Mouse (Mus musculus) lung, postnatal 14 days (tissue): ENCODE measurements around the gene Syk.

Experiments used
- DNase-seq: peaks from one replicate; pipeline ENCODE4 v3.0.0; 2021

Syk gene

DNA sequence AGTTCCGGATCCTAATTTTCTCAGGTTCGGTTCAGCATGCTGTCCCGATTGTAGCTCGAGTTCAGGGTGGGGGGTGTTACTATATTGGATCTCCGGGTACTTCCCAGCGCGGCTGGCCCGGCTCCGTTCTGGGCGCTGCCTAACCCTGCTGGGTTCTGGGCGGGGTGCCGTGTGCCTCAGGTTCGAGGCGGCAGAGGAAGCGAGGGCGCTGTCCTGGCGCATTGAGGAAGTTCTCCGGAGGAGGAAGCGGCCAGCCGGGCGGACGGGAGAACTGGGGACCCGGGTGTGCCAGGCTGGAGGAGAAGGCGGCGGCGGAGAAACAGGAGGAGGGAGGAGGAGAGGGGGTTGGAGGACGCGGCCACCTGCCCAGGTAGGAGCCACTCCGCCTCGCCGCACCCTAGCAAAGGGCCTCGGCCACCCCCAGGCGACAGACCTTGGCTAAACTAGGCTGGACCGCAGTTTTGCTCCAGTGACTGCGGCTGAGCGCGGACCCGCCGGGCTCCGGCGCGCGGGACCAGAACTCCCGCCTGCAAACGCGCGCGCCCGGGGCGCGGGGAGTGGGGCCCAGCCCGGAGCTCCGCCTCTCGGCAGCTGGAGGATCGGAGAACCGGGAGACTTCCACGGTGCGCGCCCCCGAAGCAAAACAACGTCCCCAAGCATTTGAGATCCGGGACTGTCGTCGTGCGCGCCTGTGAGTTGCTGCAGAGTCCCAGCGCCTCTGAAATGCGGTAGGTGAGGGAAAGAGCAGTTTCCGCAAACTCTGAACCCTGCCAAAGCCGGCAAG, at the start of gene Syk:
Syk (plus strand) TSS at position 296 of the 784 bp plus-strand sequence.
- peak; percentile 67 for DNase-seq

- DNase-seq: no peak
Measured at GRCm38 (mm10) chr13:52533644-52534043, 49.3 kb upstream of the Syk start.

GRCm38 (mm10) chr13:52535542-52535941, 47.4 kb upstream of the Syk start:
- DNase-seq: peak; percentile 80

GRCm38 (mm10) chr13:52537754-52538587, 45.0 kb upstream of the Syk start:
- no peak for DNase-seq

GRCm38 (mm10) chr13:52538588-52539116, 44.3 kb upstream of the Syk start:
- DNase-seq: no peak

DNA sequence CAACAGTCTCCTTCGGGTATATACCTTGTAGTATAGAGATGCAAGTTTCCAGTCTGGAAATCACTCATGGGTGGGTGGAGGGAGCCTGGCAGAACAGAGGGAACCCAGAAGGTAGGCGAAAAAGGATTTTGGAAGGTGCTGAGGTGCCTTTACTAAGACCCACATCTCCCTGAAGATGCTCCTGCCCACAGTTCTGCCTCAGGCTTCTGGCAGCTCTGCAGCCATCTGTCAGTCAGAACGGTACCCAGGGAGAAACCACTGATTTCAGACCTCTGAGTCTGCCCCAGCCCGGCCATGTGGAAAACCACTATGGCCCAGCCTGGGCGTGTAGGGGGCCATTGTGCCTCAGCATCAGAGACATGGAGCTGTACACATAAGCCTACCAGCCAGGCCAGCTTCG, 43.5 kb upstream of the Syk start:
- no peak for DNase-seq

GRCm38 (mm10) chr13:52541385-52542035, 41.5 kb upstream of the Syk start:
- DNase-seq: no peak

GRCm38 (mm10) chr13:52542036-52542526, 40.9 kb upstream of the Syk start:
- no peak for DNase-seq

- DNase-seq: no peak
Measured at GRCm38 (mm10) chr13:52542636-52543035, 40.3 kb upstream of the Syk start.

- DNase-seq: no peak
Measured at GRCm38 (mm10) chr13:52546288-52546687, 36.7 kb upstream of the Syk start.

DNA sequence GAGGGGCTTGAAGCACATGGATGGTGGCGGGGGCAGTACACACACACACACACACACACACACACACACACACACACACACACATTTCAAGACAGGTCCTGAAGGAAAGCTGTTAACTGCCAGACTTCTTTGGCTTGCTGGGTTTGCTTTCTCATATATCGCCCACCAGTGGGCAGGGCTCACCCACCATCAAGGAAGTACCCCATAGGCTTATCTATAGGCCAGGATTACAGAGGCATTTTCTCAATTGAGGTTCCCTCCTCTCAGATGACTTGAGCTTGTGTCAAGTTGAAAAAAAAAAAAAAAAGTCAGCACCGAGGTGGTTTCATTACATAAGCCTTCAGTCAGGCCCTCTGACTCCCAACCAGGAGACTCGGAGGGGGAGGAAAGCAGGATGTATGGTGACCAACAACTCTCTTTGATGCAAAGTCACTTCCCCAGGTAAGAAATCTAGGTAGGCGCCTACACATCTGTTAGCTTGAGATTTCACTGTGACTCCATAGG, 32.2 kb upstream of the Syk start:
- DNase-seq: no peak

DNA sequence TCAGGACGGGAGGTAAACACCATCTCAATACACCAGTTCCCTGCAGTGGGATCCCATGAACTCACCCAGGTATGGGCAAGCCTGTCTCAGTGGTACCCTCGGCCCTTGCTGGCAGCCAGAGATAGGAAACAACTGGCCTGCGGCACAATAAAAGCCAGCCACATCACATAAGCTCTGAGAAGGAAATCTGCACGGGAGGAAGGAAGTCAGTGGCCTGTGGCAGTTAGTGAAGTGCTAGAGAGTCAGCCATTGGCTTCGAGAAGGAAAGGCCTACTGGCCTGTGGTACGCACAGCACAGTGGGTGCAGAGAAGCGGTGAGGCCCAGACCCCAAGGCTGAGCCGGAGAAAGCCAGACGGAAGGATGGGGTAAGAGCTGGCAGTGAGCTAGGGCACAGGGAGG, 31.7 kb upstream of the Syk start:
- DNase-seq: no peak

GRCm38 (mm10) chr13:52552822-52553477, 30.0 kb upstream of the Syk start:
- DNase-seq: no peak

GRCm38 (mm10) chr13:52554722-52555121, 28.3 kb upstream of the Syk start:
- DNase-seq: no peak

DNA sequence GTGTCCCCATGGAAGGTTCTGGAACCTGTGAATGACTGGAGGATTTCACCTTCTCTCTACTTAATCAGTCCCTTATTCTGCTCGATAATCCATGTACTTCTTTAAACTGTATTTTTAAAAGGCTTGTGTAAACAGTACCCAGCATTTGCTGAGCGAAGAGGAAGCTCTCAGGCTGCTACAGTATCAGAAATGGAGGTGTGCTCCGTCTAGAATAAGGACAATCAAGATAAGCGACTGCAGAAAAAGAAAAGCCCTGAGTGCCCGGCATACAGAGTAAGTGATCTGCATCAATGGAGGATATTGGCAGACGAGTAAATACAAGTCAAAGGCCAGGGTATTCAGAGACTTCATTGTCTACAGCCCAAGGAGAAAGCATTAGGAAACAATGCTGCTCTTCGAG, 25.6 kb upstream of the Syk start:
- no peak for DNase-seq

- no peak for DNase-seq
Measured at GRCm38 (mm10) chr13:52561367-52562165, 21.4 kb upstream of the Syk start.

- DNase-seq: no peak
Measured at GRCm38 (mm10) chr13:52562166-52562571, 20.8 kb upstream of the Syk start.

- no peak for DNase-seq
Measured at GRCm38 (mm10) chr13:52565103-52565739, 17.8 kb upstream of the Syk start.

- DNase-seq: no peak
Measured at GRCm38 (mm10) chr13:52566188-52566760, 16.7 kb upstream of the Syk start.

DNA sequence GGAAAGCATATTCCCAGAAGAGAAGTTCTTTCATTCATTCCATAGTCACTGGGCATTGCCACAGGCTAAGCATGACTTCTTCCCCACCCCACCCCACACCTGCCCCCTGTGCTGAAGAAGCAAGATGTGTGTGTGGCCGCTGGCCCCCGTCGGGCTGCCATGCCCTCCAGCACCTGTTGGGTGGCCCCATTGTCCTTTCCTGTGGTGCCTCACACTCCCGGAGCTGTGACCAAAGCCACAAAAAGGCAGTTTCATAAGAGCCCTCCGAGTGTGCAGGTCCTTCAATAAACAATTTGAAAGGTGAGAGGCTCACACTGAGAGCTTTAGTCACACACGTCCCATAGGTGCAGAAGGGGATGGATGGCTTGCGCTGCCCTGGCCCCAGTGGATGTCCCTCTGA, 16.2 kb upstream of the Syk start:
- DNase-seq: no peak
